Mouse (Mus musculus): ENCODE measurements around the gene Naaladl1. TPM values are rescaled to one million over a fixed set of nuclear protein-coding genes. Genes with fewer than 3 reads are reported as not detected.

Naaladl1 gene
- polyA plus RNA-seq, 1 experiment from 2014 or later, result 0.47 TPM

GRCm38 (mm10) chr19:6063081-6063480, 42.5 kb upstream of the Naaladl1 start:
- DNase-seq (ENCODE audit: low spot score) (no peak), ATAC-seq (ENCODE audit: insufficient number of reproducible peaks, low FRiP score, low TSS enrichment, low read depth) (no peak)
- Histone ChIP-seq H3K36me3 (ENCODE audit: control insufficient read depth, insufficient read depth, low read length) (peaks cover 3% of the 10 kb centered on the region; the same call in 1 of the 2 replicates), H3K4me1 (ENCODE audit: control insufficient read depth, insufficient read depth, low read length) (peaks cover 23% of the 10 kb centered on the region), H3K4me2 (ENCODE audit: low read depth, severe bottlenecking) (peak overlapping the region; percentile 90; the same call in 1 of the 2 replicates), H3K27me3 (ENCODE audit: control insufficient read depth, insufficient read depth, low read length) (no peaks in the 10 kb centered on the region), H3K9ac (ENCODE audit: low read length) (no peak overlapping the region), H3K9me3 (ENCODE audit: control insufficient read depth, low read length) (no peaks in the 10 kb centered on the region), H3K27ac (replicated peaks; ENCODE audit: low read depth, low read length) (no peak overlapping the region), H3K4me3 (ENCODE audit: low read depth, low read length) (peak overlapping the region; percentile 82; the same call in 1 of the 2 replicates)
- 94% methylated on average over 6 of the region's 6 CpGs for WGBS

- no peaks in the 10 kb centered on the region for H3K27me3 ChIP-seq (ENCODE audit: control insufficient read depth, insufficient read depth, low read length)
- H3K9me3 ChIP-seq (ENCODE audit: control insufficient read depth, low read length), result no peaks in the 10 kb centered on the region
- ATAC-seq (ENCODE audit: insufficient number of reproducible peaks, low FRiP score, low TSS enrichment, low read depth), result no peak
- no peak for DNase-seq (ENCODE audit: low spot score)
- H3K4me1 ChIP-seq (ENCODE audit: control insufficient read depth, insufficient read depth, low read length), result peaks cover 25% of the 10 kb centered on the region
- peak overlapping the region; percentile 54 for H3K4me3 ChIP-seq (ENCODE audit: low read depth, low read length)
- peak overlapping the region; percentile 96 for H3K4me2 ChIP-seq (ENCODE audit: low read depth, severe bottlenecking)
- peak overlapping the region; percentile 75; the same call in 1 of the 2 replicates for H3K27ac ChIP-seq (replicated peaks; ENCODE audit: low read depth, low read length)
- peak overlapping the region; percentile 57 for H3K9ac ChIP-seq (ENCODE audit: low read length)
- 33% methylated on average over 5 of the region's 5 CpGs for WGBS
- peaks cover 12% of the 10 kb centered on the region; the same call in 1 of the 2 replicates for H3K36me3 ChIP-seq (ENCODE audit: control insufficient read depth, insufficient read depth, low read length)
These were observed 39.0 kb upstream of the Naaladl1 start for GRCm38 (mm10) chr19:6066571-6066970.

GRCm38 (mm10) chr19:6067011-6067723, 38.4 kb upstream of the Naaladl1 start:
- H3K27me3 ChIP-seq (ENCODE audit: control insufficient read depth, insufficient read depth, low read length), result no peaks in the 10 kb centered on the region
- WGBS, result 1% methylated on average over 30 of the region's 30 CpGs
- ATAC-seq (ENCODE audit: insufficient number of reproducible peaks, low FRiP score, low TSS enrichment, low read depth) (peak; percentile 58), DNase-seq (ENCODE audit: low spot score) (peak; percentile 92)
- H3K4me2 ChIP-seq (ENCODE audit: low read depth, severe bottlenecking), result peak overlapping the region; percentile 96
- H3K27ac ChIP-seq (replicated peaks; ENCODE audit: low read depth, low read length), result peak overlapping the region; percentile 75; the same call in 1 of the 2 replicates
- H3K36me3 ChIP-seq (ENCODE audit: control insufficient read depth, insufficient read depth, low read length), result peaks cover 12% of the 10 kb centered on the region; the same call in 1 of the 2 replicates
- no peaks in the 10 kb centered on the region for H3K9me3 ChIP-seq (ENCODE audit: control insufficient read depth, low read length)
- H3K4me3 ChIP-seq (ENCODE audit: low read depth, low read length), result peak overlapping the region; percentile 54
- H3K9ac ChIP-seq (ENCODE audit: low read length), result peak overlapping the region; percentile 57
- peaks cover 21% of the 10 kb centered on the region for H3K4me1 ChIP-seq (ENCODE audit: control insufficient read depth, insufficient read depth, low read length)

- H3K27ac ChIP-seq (replicated peaks; ENCODE audit: low read depth, low read length), result peak within 1 kb of the TSS; percentile 75; the same call in 1 of the 2 replicates
- 10% methylated on average over 33 of the region's 33 CpGs for WGBS
- H3K4me1 ChIP-seq (ENCODE audit: control insufficient read depth, insufficient read depth, low read length), result peaks cover 14% of the 10 kb centered on the region; the same call in 1 of the 2 replicates
- H3K9ac ChIP-seq (ENCODE audit: low read length), result peak within 1 kb of the TSS; percentile 57
- H3K27me3 ChIP-seq (ENCODE audit: control insufficient read depth, insufficient read depth, low read length), result no peaks in the 10 kb centered on the region
- ATAC-seq (ENCODE audit: insufficient number of reproducible peaks, low FRiP score, low TSS enrichment, low read depth) (peak; percentile 89), DNase-seq (ENCODE audit: low spot score) (peak; percentile 90)
- H3K4me3 ChIP-seq (ENCODE audit: low read depth, low read length), result peak within 1 kb of the TSS; percentile 54
- H3K9me3 ChIP-seq (ENCODE audit: control insufficient read depth, low read length), result no peaks in the 10 kb centered on the region
- H3K4me2 ChIP-seq (ENCODE audit: low read depth, severe bottlenecking), result peak within 1 kb of the TSS; percentile 96
- peaks cover 12% of the 10 kb centered on the region; the same call in 1 of the 2 replicates for H3K36me3 ChIP-seq (ENCODE audit: control insufficient read depth, insufficient read depth, low read length)
These were observed 37.7 kb upstream of the Naaladl1 start, which contains the start of gene Tm7sf2 for GRCm38 (mm10) chr19:6067724-6068415. Gene Tm7sf2, minus strand, starts transcription at chr19:6068373.

- H3K27ac ChIP-seq (replicated peaks; ENCODE audit: low read depth, low read length), result no peak overlapping the region
- ATAC-seq (ENCODE audit: insufficient number of reproducible peaks, low FRiP score, low TSS enrichment, low read depth), result no peak
- H3K4me1 ChIP-seq (ENCODE audit: control insufficient read depth, insufficient read depth, low read length), result peaks cover 14% of the 10 kb centered on the region; the same call in 1 of the 2 replicates
- H3K27me3 ChIP-seq (ENCODE audit: control insufficient read depth, insufficient read depth, low read length), result no peaks in the 10 kb centered on the region
- no peak overlapping the region for H3K9ac ChIP-seq (ENCODE audit: low read length)
- no peak overlapping the region for H3K4me2 ChIP-seq (ENCODE audit: low read depth, severe bottlenecking)
- WGBS, result 88% methylated on average over 4 of the region's 4 CpGs
- DNase-seq (ENCODE audit: low spot score), result no peak
- H3K36me3 ChIP-seq (ENCODE audit: control insufficient read depth, insufficient read depth, low read length), result peaks cover 12% of the 10 kb centered on the region; the same call in 1 of the 2 replicates
- H3K4me3 ChIP-seq (ENCODE audit: low read depth, low read length), result no peak overlapping the region
- no peaks in the 10 kb centered on the region for H3K9me3 ChIP-seq (ENCODE audit: control insufficient read depth, low read length)
These were observed 36.6 kb upstream of the Naaladl1 start for GRCm38 (mm10) chr19:6068951-6069350.

- no peak overlapping the region for H3K4me3 ChIP-seq (ENCODE audit: low read depth, low read length)
- no peak overlapping the region for H3K27ac ChIP-seq (replicated peaks; ENCODE audit: low read depth, low read length)
- ATAC-seq (ENCODE audit: insufficient number of reproducible peaks, low FRiP score, low TSS enrichment, low read depth) (no peak), DNase-seq (ENCODE audit: low spot score) (no peak)
- no peak overlapping the region for H3K4me2 ChIP-seq (ENCODE audit: low read depth, severe bottlenecking)
- H3K9ac ChIP-seq (ENCODE audit: low read length), result no peak overlapping the region
- H3K4me1 ChIP-seq (ENCODE audit: control insufficient read depth, insufficient read depth, low read length), result peaks cover 14% of the 10 kb centered on the region; the same call in 1 of the 2 replicates
- H3K36me3 ChIP-seq (ENCODE audit: control insufficient read depth, insufficient read depth, low read length), result peaks cover 14% of the 10 kb centered on the region; the same call in 1 of the 2 replicates
- H3K9me3 ChIP-seq (ENCODE audit: control insufficient read depth, low read length), result no peaks in the 10 kb centered on the region
- WGBS, result 92% methylated on average over 10 of the region's 10 CpGs
- no peaks in the 10 kb centered on the region for H3K27me3 ChIP-seq (ENCODE audit: control insufficient read depth, insufficient read depth, low read length)
These were observed 35.7 kb upstream of the Naaladl1 start for GRCm38 (mm10) chr19:6069851-6070250.

GRCm38 (mm10) chr19:6070571-6071250, 34.9 kb upstream of the Naaladl1 start:
- Histone ChIP-seq H3K9me3 (ENCODE audit: control insufficient read depth, low read length) (no peaks in the 10 kb centered on the region), H3K4me1 (ENCODE audit: control insufficient read depth, insufficient read depth, low read length) (peaks cover 14% of the 10 kb centered on the region; the same call in 1 of the 2 replicates), H3K9ac (ENCODE audit: low read length) (no peak overlapping the region), H3K27me3 (ENCODE audit: control insufficient read depth, insufficient read depth, low read length) (no peaks in the 10 kb centered on the region), H3K36me3 (ENCODE audit: control insufficient read depth, insufficient read depth, low read length) (peaks cover 16% of the 10 kb centered on the region; the same call in 1 of the 2 replicates), H3K4me3 (ENCODE audit: low read depth, low read length) (no peak overlapping the region), H3K27ac (replicated peaks; ENCODE audit: low read depth, low read length) (no peak overlapping the region), H3K4me2 (ENCODE audit: low read depth, severe bottlenecking) (no peak overlapping the region)
- no peak for DNase-seq (ENCODE audit: low spot score)
- no peak for ATAC-seq (ENCODE audit: insufficient number of reproducible peaks, low FRiP score, low TSS enrichment, low read depth)
- WGBS, result 89% methylated on average over 31 of the region's 31 CpGs

- Histone ChIP-seq H3K4me3 (ENCODE audit: low read depth, low read length) (0 out of 2 replicates have a peak overlapping the region, but pooled peaks have one; percentile 1), H3K27me3 (ENCODE audit: control insufficient read depth, insufficient read depth, low read length) (no peaks in the 10 kb centered on the region), H3K9me3 (ENCODE audit: control insufficient read depth, low read length) (no peaks in the 10 kb centered on the region), H3K36me3 (ENCODE audit: control insufficient read depth, insufficient read depth, low read length) (peaks cover 16% of the 10 kb centered on the region; the same call in 1 of the 2 replicates), H3K9ac (ENCODE audit: low read length) (no peak overlapping the region), H3K4me2 (ENCODE audit: low read depth, severe bottlenecking) (no peak overlapping the region), H3K4me1 (ENCODE audit: control insufficient read depth, insufficient read depth, low read length) (peaks cover 14% of the 10 kb centered on the region; the same call in 1 of the 2 replicates), H3K27ac (replicated peaks; ENCODE audit: low read depth, low read length) (no peak overlapping the region)
- DNase-seq (ENCODE audit: low spot score) (no peak), ATAC-seq (ENCODE audit: insufficient number of reproducible peaks, low FRiP score, low TSS enrichment, low read depth) (no peak)
- 94% methylated on average over 19 of the region's 19 CpGs for WGBS
These were observed 34.3 kb upstream of the Naaladl1 start for GRCm38 (mm10) chr19:6071261-6071660.

Measured in limb, embryonic 11.5 days (tissue).